Mouse (Mus musculus) frontal cortex, adult (tissue): ENCODE data around the gene Plcb1.
A peak's percentile ranks its signal among the peaks of the same experiment; 100 is the strongest.

ENCODE experiments used
- ATAC-seq: cut with Nextera tagmentation; 2 replicates; pipeline ENCODE4 v1.9.2; 2017; ENCODE audit warnings: mild to moderate bottlenecking, moderate library complexity, mixed read lengths; ENCODE audit not compliant: low TSS enrichment

The Plcb1 gene

DNA sequence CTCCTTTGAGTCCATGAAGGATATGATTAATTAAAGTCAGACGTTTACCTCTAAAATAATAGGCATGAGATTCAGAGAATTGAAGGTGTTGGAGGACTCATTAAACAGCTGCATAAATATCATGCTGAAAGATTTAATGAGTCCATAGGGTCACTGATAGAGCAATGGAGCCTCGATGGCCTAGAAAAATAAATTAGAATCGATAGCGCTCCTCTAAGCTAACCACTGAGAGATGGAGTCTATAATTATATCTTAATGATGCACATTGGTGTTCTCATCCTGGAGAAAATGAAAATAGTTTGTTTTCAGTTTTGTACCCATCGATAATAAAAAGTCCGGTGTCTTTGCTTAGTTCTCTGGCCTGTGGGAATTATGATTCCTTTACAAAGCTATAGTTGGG is 617.5 kb downstream of the Plcb1 start:
- ATAC-seq: no peak

DNA sequence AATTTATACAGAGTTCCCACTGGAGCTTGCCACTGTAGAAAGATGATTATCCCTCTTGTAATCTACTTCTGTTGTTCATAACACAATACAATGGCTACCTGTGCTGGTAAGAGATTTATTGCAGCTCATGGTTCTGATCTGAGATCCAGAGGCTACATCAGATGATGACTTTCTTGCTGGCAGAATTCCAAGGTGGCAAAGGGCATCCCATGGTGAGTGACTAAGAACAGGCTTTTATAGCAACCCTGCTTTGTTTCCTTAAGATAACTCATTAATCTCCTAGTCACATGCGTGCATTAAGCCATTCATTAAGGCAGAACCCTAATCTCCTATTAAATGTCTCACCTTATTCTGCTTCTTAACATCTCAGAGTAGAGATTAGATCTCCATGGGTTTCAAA is 618.2 kb downstream of the Plcb1 start:
- no peak for ATAC-seq

DNA sequence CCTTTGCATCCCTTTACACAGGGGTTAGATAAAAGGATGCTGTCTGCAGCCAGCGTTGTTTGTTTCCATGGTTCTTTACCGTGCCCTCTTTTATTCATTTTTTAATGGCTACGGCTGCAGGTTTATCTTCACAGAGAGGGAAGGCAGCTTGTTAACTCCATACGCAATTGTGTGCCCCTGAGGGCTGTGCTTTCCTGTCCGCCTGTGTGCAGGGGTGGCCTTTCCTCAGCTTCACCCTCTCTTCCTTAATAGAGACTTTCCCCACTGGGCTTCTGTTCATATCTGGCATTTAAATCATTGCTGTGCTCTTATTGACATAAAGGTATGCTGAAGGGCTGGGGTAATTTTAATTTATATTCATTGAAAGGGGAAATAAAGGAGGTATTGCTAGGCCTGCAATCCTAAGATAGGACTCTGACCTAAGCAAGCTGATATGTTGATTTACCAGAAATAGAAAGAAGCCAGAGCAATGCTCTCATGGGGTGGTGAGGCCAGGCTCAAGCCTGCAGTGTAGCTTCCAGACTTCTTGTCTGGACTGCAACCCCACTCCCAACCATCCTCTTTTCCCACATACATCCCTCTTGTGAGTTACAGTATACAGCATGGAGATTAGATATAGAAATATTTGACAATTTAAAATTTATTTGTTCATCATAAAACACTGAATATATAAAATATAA is 623.7 kb downstream of the Plcb1 start:
- no peak for ATAC-seq

- ATAC-seq: no peak
These were observed 625.8 kb downstream of the Plcb1 start for GRCm38 (mm10) chr2:135411675-135412074.

GRCm38 (mm10) chr2:135415137-135415536 is 629.3 kb downstream of the Plcb1 start:
- ATAC-seq: no peak

DNA sequence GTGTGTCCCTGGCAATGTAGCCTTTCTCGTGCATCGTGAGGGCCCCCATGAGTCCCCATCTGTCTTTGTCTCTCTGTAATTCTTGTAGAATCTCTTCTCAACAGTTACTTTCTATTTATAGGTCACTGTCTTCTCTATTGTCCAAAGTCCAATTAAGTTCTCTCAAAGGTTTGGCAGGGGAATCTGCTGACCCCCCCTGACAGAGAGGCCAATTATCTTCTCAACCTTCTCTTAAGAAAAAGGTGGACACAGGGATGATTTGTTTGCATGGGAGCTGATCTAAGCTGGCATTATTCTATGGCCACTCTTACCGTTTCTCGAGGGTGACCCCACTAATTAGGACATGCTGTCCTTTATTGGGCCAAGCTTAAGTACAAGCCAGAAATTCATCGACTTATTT is 633.4 kb downstream of the Plcb1 start:
- ATAC-seq: no peak

DNA sequence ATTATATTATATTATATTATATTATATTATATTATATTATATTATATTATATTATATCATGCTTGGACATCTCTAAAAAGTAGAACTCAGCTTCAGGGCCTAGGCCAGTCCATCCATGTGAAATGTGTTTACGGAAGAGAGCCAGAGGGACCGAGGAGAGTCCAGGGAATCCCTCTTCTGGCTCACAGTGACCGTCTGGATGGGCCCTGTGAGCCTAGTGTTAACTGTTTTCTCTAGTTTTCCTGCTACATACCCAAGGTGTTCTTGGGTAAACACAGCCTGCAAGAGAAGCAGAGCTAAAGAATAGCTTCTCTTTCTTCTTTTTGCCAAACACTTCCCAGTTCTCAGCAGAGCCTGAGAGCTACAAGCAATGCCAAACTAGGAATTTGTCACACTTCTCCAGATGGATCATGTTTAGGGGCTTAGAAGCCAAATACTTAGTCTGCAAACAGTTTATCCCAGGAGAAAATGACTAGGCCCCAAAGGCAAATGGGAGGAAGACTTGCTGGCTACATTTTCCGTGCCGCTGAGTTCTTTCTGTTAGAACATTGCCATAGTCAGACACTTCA is 649.2 kb downstream of the Plcb1 start:
- peak; percentile 26; the same call in 1 of the 2 replicates for ATAC-seq

DNA sequence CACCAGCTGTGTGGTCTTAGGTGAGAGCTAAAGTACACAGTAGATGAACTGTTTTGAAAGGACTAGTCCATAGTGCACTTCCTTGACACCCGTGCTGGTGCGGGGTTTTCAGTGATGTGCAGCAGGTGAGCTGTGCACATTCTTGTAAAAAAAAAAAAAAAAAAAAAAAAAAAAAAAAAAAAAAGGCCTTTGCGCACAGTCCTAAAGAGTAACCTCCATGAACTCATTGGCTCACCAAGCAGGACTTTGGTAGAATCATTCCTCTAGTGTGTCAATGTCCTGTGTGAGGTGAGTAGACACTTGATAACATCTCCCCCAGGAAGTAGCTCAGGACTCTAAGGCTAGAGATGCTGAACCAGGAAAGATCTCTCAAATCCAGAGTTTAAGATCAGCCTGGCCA is 653.2 kb downstream of the Plcb1 start:
- ATAC-seq: no peak

- peak; percentile 94 for ATAC-seq
These were observed 654.0 kb downstream of the Plcb1 start for GRCm38 (mm10) chr2:135439546-135440517.

DNA sequence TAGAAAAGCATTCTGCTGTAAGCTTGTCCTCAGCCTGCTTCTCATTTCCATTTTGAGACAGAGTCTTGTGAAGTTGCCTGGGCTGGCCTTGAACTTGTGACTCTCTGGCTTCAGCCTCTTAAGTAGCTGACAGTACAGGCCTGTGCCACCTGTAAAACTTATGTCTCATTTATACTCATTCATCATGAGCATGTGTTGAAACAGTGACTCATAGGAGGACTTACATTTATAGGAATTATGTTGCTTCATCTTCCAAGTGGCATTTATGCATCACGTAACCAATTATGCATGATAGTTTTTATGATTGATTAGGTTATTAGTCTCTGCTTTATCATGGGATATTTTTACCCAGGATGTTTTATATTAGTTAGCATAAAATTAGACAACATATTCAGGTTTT is 667.7 kb downstream of the Plcb1 start:
- no peak for ATAC-seq

- no peak for ATAC-seq
These were observed 668.1 kb downstream of the Plcb1 start for GRCm38 (mm10) chr2:135454015-135454414.

GRCm38 (mm10) chr2:135454455-135454854 is 668.6 kb downstream of the Plcb1 start:
- no peak for ATAC-seq

DNA sequence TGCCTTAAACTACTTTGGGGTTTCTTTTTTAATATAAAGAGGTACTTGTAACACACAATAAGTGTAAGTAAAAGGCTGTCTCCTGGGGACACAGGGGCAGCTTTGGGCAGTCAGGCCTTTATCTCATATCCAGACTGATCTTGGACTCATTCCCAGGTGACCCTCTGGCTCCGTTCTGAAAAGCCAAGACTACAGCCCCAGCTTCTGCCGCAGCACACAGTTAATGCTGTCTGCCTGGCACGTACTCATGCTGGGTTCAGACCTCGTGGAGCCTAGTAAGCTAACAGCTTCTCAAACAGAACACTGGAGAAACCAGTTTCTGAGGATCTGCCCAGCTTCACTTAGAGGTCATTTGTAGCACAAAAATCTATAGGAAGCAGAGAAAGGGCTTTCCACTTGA is 682.0 kb downstream of the Plcb1 start:
- ATAC-seq: no peak

DNA sequence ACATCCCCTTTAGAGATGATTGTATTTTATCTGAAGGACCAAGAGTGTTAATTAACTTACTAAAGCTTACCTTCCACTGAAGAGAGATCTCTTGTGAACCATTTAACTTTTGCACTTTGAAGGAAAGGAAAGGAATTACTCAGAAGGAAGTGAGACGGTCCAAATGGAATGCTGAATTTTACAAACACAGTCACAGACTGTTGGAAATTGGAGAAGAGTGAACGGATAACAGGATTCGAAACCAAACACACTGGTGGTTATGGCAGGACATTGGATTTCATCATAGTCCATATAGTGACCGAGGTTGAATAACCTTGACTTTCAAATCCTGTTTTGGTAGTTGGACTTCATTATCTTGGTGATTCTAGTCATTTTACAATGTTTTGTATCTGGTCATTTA is 688.2 kb downstream of the Plcb1 start:
- ATAC-seq: no peak

GRCm38 (mm10) chr2:135485248-135485647 is 699.4 kb downstream of the Plcb1 start:
- no peak for ATAC-seq

GRCm38 (mm10) chr2:135488277-135488676 is 702.4 kb downstream of the Plcb1 start:
- no peak for ATAC-seq

DNA sequence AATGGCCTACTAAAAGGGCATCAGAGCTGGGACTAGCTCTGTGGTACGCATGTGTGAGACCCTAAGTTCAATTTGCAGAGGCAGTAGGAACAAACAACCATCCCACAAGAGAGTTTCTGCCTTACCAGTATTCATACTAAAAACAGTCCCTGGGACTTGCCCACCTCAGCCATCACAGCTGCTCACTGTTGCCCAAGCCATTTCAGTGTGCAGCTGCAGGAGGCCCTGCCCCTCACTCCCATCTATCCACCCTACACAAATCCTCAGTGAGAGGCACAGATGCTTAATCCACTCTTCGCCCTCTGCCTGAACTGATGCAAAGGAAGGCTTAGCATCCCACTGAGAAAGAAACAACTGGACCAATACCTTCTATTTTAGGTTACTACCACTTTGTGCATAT is 703.3 kb downstream of the Plcb1 start:
- ATAC-seq: no peak

DNA sequence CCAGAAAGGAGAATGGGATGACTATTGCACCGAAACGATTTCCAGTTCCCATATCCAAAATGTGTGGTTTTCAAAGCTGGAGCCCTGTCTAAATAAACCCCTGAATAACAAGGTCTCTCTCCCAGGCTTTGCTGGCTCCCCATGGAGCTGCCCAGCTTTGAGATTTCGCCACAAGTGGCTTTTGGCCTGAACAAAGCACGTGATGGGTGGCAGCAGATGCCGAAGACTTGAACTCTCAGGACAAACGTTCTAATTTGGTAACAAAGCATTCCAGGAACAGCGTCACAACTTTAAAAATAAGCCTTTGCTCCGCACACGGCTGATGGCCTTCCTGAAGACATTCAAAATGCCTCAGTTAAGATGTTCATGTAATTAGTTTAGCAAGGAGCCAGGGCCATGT is 706.9 kb downstream of the Plcb1 start:
- no peak for ATAC-seq

GRCm38 (mm10) chr2:135496553-135496952 is 710.7 kb downstream of the Plcb1 start:
- ATAC-seq: no peak

- ATAC-seq: no peak
These were observed 711.4 kb downstream of the Plcb1 start for GRCm38 (mm10) chr2:135497251-135497650.

DNA sequence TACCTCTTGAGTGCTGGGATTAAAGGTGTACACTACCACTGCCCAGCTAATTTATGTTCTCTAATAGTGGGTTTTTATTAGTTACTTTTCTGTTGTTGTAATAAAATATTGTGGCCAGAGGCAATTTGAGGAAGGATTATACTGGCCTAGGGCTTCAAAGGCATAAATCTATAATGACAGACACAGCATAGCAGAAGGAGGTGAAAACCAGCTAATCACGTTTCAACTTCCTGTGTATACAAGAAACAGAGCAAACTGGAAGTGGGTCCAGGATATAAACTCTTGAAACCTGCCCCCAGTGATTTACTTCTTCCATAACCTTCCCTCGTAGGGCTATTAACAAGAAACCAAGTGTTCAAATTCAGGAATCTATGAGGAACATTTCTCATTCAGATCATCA is 715.0 kb downstream of the Plcb1 start:
- ATAC-seq: no peak

DNA sequence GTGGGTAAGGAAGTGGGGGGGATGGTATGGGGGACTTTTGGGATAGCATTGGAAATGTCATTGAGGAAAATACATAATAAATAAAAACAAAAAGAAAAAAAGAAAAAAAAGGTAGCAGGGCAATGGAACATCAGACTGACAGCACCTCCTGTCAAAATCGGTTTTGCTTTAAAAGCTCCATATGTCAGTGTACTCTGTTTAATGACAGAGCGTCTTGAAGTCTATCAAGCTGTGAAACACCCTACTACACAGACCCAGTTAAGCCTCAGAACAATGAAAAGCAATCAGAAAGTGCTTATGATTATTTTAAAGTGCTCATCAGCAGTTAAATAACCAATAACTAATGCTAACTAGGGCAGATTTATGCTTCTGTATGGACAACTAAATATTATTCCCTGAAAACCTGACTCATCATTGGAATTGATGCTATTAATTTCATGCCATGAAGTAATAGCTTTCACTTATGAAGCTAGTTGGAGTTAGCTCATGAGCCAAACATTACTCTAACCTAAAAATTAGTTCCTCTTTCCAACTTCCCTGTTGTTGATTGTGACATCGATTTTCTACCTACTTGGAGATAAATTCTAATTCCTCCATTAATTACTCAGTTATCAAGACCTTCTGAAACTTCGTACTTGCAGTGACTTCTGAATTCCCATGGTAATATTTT is 717.6 kb downstream of the Plcb1 start:
- no peak for ATAC-seq
